Mouse (Mus musculus) small intestine, adult 2 months (tissue): ENCODE data around the gene Cox7a1. TPM values are rescaled to one million over a fixed set of nuclear protein-coding genes. Genes with fewer than 3 reads are reported as not detected.
A peak's percentile ranks its signal among the peaks of the same experiment; 100 is the strongest.

ENCODE experiments used
- H3K27ac ChIP-seq: fragments of 200-500 bp; 2 replicates; pipeline ENCODE4 v1.5.1; 2012; ENCODE audit warnings: low read depth, low read length, control low read depth, inconsistent platforms; ENCODE audit not compliant: insufficient read depth
- H3K27me3 ChIP-seq: fragments of 200-500 bp; 2 replicates; pipeline ENCODE4 v1.6.1; 2012; ENCODE audit warnings: mild to moderate bottlenecking, moderate library complexity, low read length, inconsistent platforms; ENCODE audit not compliant: control insufficient read depth, insufficient read depth
- H3K36me3 ChIP-seq: fragments of 200-500 bp; 2 replicates; pipeline ENCODE4 v1.6.1; 2012; ENCODE audit warnings: mild to moderate bottlenecking, low read length, control low read depth, inconsistent platforms; ENCODE audit not compliant: control insufficient read depth, insufficient read depth
- H3K4me1 ChIP-seq: fragments of 200-500 bp; 2 replicates; pipeline ENCODE4 v1.6.1; 2012; ENCODE audit warnings: low read length, inconsistent platforms, mixed read lengths; ENCODE audit not compliant: control insufficient read depth, insufficient read depth, insufficient read length
- H3K4me3 ChIP-seq: fragments of 200-500 bp; 2 replicates; pipeline ENCODE4 v1.5.1; 2012; ENCODE audit warnings: low read depth, mild to moderate bottlenecking, control low read depth, inconsistent platforms, low read length, moderate library complexity
- CTCF ChIP-seq: fragments of 200-500 bp; IDR thresholded peaks from 2 replicates; pipeline ENCODE4 v1.5.1; 2012; ENCODE audit warnings: low read depth, mild to moderate bottlenecking, control low read depth, inconsistent platforms, low read length, moderate library complexity, mixed read lengths; ENCODE audit not compliant: insufficient replicate concordance, insufficient read length; ENCODE audit errors: extremely low read depth
- POLR2A ChIP-seq: fragments of 200-500 bp; IDR thresholded peaks from 2 replicates; pipeline ENCODE4 v1.6.1; 2012; ENCODE audit warnings: low read depth, mild to moderate bottlenecking, control low read depth, inconsistent platforms, low read length, moderate library complexity
- WGBS: fragments of 180-500 bp; shearing (Covaris S2); methylation state at CpG from one replicate; pipeline ENCODE4 v1.1.7; 2018; 5-methylcytosine and 5-hydroxymethylcytosine counted together
- polyA plus RNA-seq: library from polyadenylated mRNA; depleted of rRNA; stranded (reverse); fragments of >200 nt; gene quantifications from 2 replicates; pipeline ENCODE4 v1.2.3, GENCODE M21; 2012

The Cox7a1 gene
- polyA plus RNA-seq, 1 experiment: 165 TPM

GRCm38 (mm10) chr7:30224206-30224605 lies 40.3 kb downstream of the Cox7a1 start:
- Histone ChIP-seq H3K36me3 (peaks cover 31% of the 10 kb centered on the region), H3K4me3 (no peak overlapping the region), H3K4me1 (peaks cover 2% of the 10 kb centered on the region; the same call in 1 of the 2 replicates), H3K27me3 (no peaks in the 10 kb centered on the region), H3K27ac (no peak overlapping the region)
- 95% methylated on average over 12 of the region's 12 CpGs for WGBS
- TF ChIP-seq CTCF (no peak), POLR2A (no peak)

- H3K4me3 ChIP-seq: peak overlapping the region; percentile 89
- no peaks in the 10 kb centered on the region for H3K27me3 ChIP-seq
- no peak for TF ChIP-seq POLR2A
- TF ChIP-seq CTCF: no peak
- H3K36me3 ChIP-seq: peaks cover 10% of the 10 kb centered on the region
- peaks cover 7% of the 10 kb centered on the region for H3K4me1 ChIP-seq
- 2% methylated on average over 16 of the region's 16 CpGs for WGBS
- H3K27ac ChIP-seq: no peak overlapping the region
Measured at GRCm38 (mm10) chr7:30231328-30231668, 47.4 kb downstream of the Cox7a1 start.

DNA sequence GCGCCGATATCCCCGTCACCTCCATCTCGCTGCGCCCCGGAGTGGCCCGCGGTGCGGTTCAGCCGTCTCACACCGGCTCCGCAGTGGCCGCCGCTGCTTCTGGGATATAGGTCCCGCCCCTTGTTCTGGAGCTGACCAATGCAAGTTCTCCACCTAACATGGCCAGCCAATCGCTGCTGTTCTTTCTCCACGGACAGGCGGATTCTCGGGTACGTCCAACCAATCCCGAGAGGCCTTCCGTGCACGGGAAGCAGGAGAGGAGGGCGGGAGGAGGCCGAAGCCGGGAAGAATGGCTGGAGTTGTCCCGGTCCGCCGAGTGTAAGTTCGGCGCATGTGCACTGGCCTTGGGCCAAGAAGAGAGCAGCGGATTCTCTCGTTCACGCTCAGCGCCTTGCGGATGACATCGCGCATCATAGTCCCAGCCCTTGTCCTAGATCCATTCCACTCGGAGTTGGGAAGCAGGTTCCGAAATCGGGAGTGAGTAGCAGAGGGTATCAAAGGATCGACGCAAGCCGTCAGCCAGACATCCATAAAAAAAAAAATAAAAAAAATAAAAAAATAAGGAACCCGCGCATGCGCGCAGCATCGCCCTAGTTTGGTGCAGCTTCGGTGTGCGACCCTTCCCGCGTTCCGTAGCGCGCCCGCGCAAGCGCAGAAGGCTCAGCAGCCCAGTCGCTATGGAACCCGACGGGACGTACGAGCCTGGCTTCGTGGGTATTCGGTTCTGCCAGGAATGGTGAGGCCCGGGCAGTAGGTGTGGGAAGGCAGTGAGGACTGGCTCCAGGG lies 47.9 kb downstream of the Cox7a1 start, which contains the start of the genes Polr2i and Tbcb:
Polr2i (plus strand) TSS at position 280 of the 786 bp plus-strand sequence.
Tbcb (minus strand) TSS at position 604 of the 786 bp plus-strand sequence.
- peak within 1 kb of the TSS; percentile 86 for H3K27ac ChIP-seq
- H3K27me3 ChIP-seq: no peaks in the 10 kb centered on the region
- H3K4me1 ChIP-seq: peaks cover 7% of the 10 kb centered on the region
- under 1% methylated on average over 67 of the region's 67 CpGs for WGBS
- H3K36me3 ChIP-seq: peaks cover 6% of the 10 kb centered on the region
- H3K4me3 ChIP-seq: peak within 1 kb of the TSS; percentile 89
- peak; percentile 51; the same call in 1 of the 2 replicates for TF ChIP-seq POLR2A
- TF ChIP-seq CTCF: no peak

DNA sequence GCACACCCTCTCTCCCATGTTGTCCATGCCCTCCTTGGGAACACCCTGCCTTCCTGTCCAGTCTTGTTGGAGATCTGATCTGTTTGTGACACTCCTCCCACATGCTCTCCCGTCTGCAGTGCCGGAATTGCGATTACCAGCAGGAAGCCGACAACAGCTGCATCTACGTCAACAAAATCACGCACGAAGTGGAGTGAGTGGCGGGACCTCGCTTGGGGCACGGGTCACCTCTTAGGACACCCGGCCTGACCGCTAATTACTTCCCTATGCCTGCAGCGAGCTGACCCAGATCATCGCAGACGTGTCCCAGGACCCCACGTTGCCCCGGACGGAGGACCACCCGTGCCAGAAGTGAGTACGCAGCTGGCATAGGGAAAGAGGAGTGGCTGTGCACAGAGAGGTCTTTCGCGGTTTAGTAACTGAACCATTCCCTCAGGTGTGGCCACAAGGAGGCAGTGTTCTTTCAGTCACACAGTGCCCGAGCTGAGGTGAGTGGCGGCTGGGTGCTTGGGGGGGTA lies 48.7 kb downstream of the Cox7a1 start:
- Histone ChIP-seq H3K36me3 (peaks cover 4% of the 10 kb centered on the region), H3K4me3 (peak overlapping the region; percentile 89), H3K27ac (peak overlapping the region; percentile 75), H3K27me3 (no peaks in the 10 kb centered on the region), H3K4me1 (peaks cover 7% of the 10 kb centered on the region)
- 3% methylated on average over 24 of the region's 24 CpGs for WGBS
- no peak for TF ChIP-seq POLR2A
- peak; percentile 66; the same call in 1 of the 2 replicates for TF ChIP-seq CTCF

- 0 out of 2 replicates have a peak, but pooled peaks cover 1% of the 10 kb centered on the region for H3K36me3 ChIP-seq
- H3K4me3 ChIP-seq: no peak overlapping the region
- 75% methylated on average over 20 of the region's 20 CpGs for WGBS
- H3K4me1 ChIP-seq: peaks cover 7% of the 10 kb centered on the region
- no peaks in the 10 kb centered on the region for H3K27me3 ChIP-seq
- no peak overlapping the region for H3K27ac ChIP-seq
- TF ChIP-seq CTCF: no peak
- TF ChIP-seq POLR2A: no peak
Measured at GRCm38 (mm10) chr7:30233387-30233786, 49.4 kb downstream of the Cox7a1 start.

GRCm38 (mm10) chr7:30234276-30234858 lies 50.4 kb downstream of the Cox7a1 start:
- H3K27me3 ChIP-seq: no peaks in the 10 kb centered on the region
- no peak for TF ChIP-seq CTCF
- H3K27ac ChIP-seq: no peak overlapping the region
- H3K36me3 ChIP-seq: 0 out of 2 replicates have a peak, but pooled peaks cover 1% of the 10 kb centered on the region
- H3K4me3 ChIP-seq: no peak overlapping the region
- peaks cover 7% of the 10 kb centered on the region for H3K4me1 ChIP-seq
- WGBS: 92% methylated on average over 15 of the region's 15 CpGs

DNA sequence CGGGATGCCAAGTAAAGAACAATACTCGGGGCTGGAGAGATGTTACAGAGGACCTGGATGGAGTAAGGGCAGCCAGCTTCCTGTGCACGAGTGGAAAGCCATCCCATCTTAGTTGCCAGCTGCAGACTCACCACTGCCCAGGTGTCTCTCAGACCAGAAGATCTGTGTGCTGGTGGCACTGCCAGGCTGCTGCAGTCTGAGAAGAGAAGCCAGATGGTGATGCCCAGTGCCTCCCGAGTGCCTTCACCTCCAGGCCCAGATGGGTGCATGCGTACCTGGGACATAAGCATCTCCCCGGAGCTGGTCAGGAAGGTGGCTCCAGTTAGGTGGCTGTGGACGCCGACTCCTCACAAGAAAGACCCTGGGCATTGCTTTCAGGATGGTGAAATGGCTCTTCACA lies 51.1 kb downstream of the Cox7a1 start:
- TF ChIP-seq POLR2A: no peak
- Histone ChIP-seq H3K4me3 (no peak overlapping the region), H3K27ac (no peak overlapping the region), H3K36me3 (0 out of 2 replicates have a peak, but pooled peaks cover 1% of the 10 kb centered on the region), H3K4me1 (peaks cover 7% of the 10 kb centered on the region), H3K27me3 (no peaks in the 10 kb centered on the region)
- WGBS: 86% methylated on average over 8 of the region's 8 CpGs
